Mouse (Mus musculus) liver, embryonic 15.5 days (tissue): ENCODE data around the gene Mpg. TPM values are rescaled to one million over a fixed set of nuclear protein-coding genes. Genes with fewer than 3 reads are reported as not detected.

ENCODE experiments used
- ATAC-seq: fragments of 200-750 bp; cut with Nextera tagmentation; 2 replicates; pipeline ENCODE4 v1.8.0; 2017; ENCODE audit warnings: moderate number of reproducible peaks, mild to moderate bottlenecking, moderate library complexity; ENCODE audit not compliant: insufficient read depth
- H3K27ac ChIP-seq: fragments of 300-500 bp; sonication (generic); replicated peaks from 2 replicates; pipeline ENCODE4 v1.5.1; 2015; ENCODE audit warnings: mild to moderate bottlenecking, inconsistent platforms
- H3K27me3 ChIP-seq: fragments of 300-500 bp; sonication (generic); 2 replicates; pipeline ENCODE4 v1.6.1; 2015; ENCODE audit warnings: mild to moderate bottlenecking, inconsistent platforms
- H3K36me3 ChIP-seq: fragments of 300-500 bp; sonication (generic); replicated peaks from 2 replicates; pipeline ENCODE4 v1.6.1; 2015; ENCODE audit warnings: moderate library complexity, mild to moderate bottlenecking, inconsistent platforms
- H3K4me1 ChIP-seq: fragments of 300-500 bp; sonication (generic); replicated peaks from 2 replicates; pipeline ENCODE4 v1.6.1; 2015; ENCODE audit warnings: inconsistent platforms
- H3K4me2 ChIP-seq: fragments of 300-500 bp; sonication (generic); 2 replicates; pipeline ENCODE4 v1.6.1; 2015; ENCODE audit warnings: moderate library complexity, mild to moderate bottlenecking, inconsistent platforms
- H3K4me3 ChIP-seq: fragments of 300-500 bp; sonication (generic); replicated peaks from 2 replicates; pipeline ENCODE4 v1.5.1; 2015; ENCODE audit warnings: mild to moderate bottlenecking, inconsistent platforms
- H3K9ac ChIP-seq: fragments of 300-500 bp; sonication (generic); 2 replicates; pipeline ENCODE4 v1.6.1; 2015; ENCODE audit warnings: moderate library complexity, mild to moderate bottlenecking, inconsistent platforms
- H3K9me3 ChIP-seq: fragments of 300-500 bp; sonication (generic); replicated peaks from 2 replicates; pipeline ENCODE4 v1.6.1; 2016; ENCODE audit warnings: inconsistent platforms
- WGBS: fragments of 180-500 bp; shearing (Covaris S2); methylation state at CpG from one replicate; pipeline ENCODE4 v1.1.7; 2015; ENCODE audit warnings: mixed read lengths; ENCODE audit not compliant: insufficient replicate concordance; 5-methylcytosine and 5-hydroxymethylcytosine counted together
- polyA plus RNA-seq: library from polyadenylated mRNA; unstranded; fragments of >200 nt; fragmentation: Nextera tagmentation; extraction: Ambion mirVana; gene quantifications from 2 replicates; pipeline ENCODE4 v1.2.1, GENCODE M21; 2015

The Mpg gene
- 18.3 and 19.6 TPM in 2 replicates for polyA plus RNA-seq

GRCm38 (mm10) chr11:32226124-32226871 lies at the start of gene Mpg:
TSS of gene Mpg (plus strand) at chr11:32226505.
- H3K27ac ChIP-seq = peak within 1 kb of the TSS; percentile 85

DNA sequence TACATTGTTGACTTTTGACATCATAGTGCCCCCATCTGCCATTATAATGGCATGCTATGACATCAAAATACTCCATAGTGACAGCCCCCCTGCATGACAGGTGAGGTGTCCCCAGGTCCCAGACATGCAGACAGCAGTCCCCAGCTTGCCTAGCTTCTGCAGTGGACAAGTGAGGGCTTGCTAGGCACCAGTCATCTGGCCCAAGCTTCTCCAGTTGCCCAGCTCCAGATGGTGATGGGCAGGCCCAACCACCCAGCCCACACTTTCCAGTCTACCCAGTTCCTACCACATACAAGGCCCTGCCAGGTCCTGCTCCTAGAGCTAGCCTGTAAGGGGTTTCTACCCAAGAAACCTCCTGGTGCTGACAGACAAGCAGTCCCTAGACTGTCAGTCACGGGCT lies 47.8 kb upstream of the Mpg start:
- peaks cover 3% of the 10 kb centered on the region for H3K4me1 ChIP-seq
- no peak overlapping the region for H3K27ac ChIP-seq
- H3K36me3 ChIP-seq = no peaks in the 10 kb centered on the region
- no peaks in the 10 kb centered on the region for H3K9me3 ChIP-seq
- H3K9ac ChIP-seq = no peak overlapping the region
- no peak overlapping the region for H3K4me2 ChIP-seq
- WGBS = 58% methylated on average over 1 of the region's 1 CpGs
- H3K27me3 ChIP-seq = 0 out of 2 replicates have a peak, but pooled peaks cover 9% of the 10 kb centered on the region
- H3K4me3 ChIP-seq = no peak overlapping the region
- ATAC-seq = no peak

More at GRCm38 (mm10) chr11:32226124-32226871, at the start of gene Mpg:
- Histone ChIP-seq H3K36me3 (peaks cover 27% of the 10 kb centered on the region), H3K4me3 (peak within 1 kb of the TSS; percentile 85), H3K4me2 (peak within 1 kb of the TSS; percentile 93), H3K9me3 (no peaks in the 10 kb centered on the region), H3K4me1 (peaks cover 65% of the 10 kb centered on the region), H3K9ac (peak within 1 kb of the TSS; percentile 95), H3K27me3 (peaks cover 47% of the 10 kb centered on the region)
- ATAC-seq = peak; percentile 86
- WGBS = 3% methylated on average over 47 of the region's 47 CpGs

- no peak overlapping the region for H3K27ac ChIP-seq
- no peaks in the 10 kb centered on the region for H3K9me3 ChIP-seq
- H3K27me3 ChIP-seq = peaks cover 12% of the 10 kb centered on the region; the same call in 1 of the 2 replicates
- H3K36me3 ChIP-seq = no peaks in the 10 kb centered on the region
- H3K4me1 ChIP-seq = peaks cover 3% of the 10 kb centered on the region
- no peak overlapping the region for H3K4me3 ChIP-seq
- 65% methylated on average over 4 of the region's 4 CpGs for WGBS
- no peak overlapping the region for H3K4me2 ChIP-seq
- ATAC-seq = no peak
- no peak overlapping the region for H3K9ac ChIP-seq
Measured at GRCm38 (mm10) chr11:32181246-32181645, 45.1 kb upstream of the Mpg start.

DNA sequence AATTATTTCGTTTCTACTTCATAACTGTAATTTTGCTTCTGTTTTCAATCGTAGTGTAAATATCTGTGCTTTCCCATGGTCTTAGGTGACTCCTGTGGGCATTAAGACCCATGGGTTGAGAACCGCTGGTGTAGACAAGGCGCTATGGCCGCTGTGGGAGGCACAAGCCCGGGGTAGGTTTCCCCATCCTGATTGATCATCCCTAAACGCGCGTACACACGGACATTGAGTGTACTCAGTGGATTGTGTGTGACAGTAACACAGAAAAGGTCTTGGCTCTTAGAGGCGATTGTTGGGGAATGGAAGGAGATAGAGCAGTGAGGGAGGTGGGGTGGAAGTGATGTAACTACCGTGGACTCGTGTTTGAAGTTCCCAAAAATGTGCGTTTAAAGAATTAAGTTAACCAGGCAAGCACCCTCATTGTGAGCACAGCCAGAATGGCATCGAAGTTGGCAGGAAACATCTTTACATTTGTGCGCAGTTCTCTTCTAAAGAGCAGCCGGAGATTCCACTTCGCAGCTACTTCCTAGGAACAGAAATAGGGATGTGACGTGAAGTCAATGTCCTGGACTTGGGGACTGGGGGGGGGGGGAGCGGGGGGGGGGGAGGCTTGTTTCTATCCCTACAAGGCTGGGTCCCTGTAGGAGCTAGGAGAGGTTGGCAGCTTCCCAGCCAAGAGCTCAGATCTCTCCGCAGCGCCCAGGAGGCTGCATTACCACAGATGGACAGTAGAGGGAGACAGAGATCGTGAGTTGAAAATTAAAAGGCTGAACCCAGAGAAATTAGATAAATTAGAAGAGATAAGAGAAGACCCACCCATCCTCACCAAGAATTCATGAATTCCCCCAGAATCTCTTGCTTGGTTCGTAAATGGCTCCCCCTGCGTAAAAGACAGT lies 44.1 kb upstream of the Mpg start:
- H3K36me3 ChIP-seq = no peaks in the 10 kb centered on the region
- no peak overlapping the region for H3K4me3 ChIP-seq
- H3K9me3 ChIP-seq = no peaks in the 10 kb centered on the region
- no peak overlapping the region for H3K9ac ChIP-seq
- WGBS = 40% methylated on average over 24 of the region's 25 CpGs
- no peak overlapping the region for H3K27ac ChIP-seq
- H3K4me2 ChIP-seq = no peak overlapping the region
- H3K4me1 ChIP-seq = peaks cover 3% of the 10 kb centered on the region
- H3K27me3 ChIP-seq = peaks cover 12% of the 10 kb centered on the region; the same call in 1 of the 2 replicates
- no peak for ATAC-seq

GRCm38 (mm10) chr11:32184469-32184868 lies 41.8 kb upstream of the Mpg start:
- Histone ChIP-seq H3K36me3 (no peaks in the 10 kb centered on the region), H3K4me3 (no peak overlapping the region), H3K4me2 (no peak overlapping the region), H3K9me3 (no peaks in the 10 kb centered on the region), H3K27me3 (peaks cover 12% of the 10 kb centered on the region; the same call in 1 of the 2 replicates), H3K27ac (no peak overlapping the region), H3K4me1 (peaks cover 3% of the 10 kb centered on the region), H3K9ac (no peak overlapping the region)
- WGBS = 75% methylated on average over 8 of the region's 8 CpGs
- no peak for ATAC-seq

- H3K27ac ChIP-seq = no peak overlapping the region
- H3K4me1 ChIP-seq = peaks cover 3% of the 10 kb centered on the region
- no peak overlapping the region for H3K4me2 ChIP-seq
- no peak overlapping the region for H3K9ac ChIP-seq
- no peaks in the 10 kb centered on the region for H3K36me3 ChIP-seq
- no peak for ATAC-seq
- H3K4me3 ChIP-seq = no peak overlapping the region
- H3K27me3 ChIP-seq = peaks cover 12% of the 10 kb centered on the region; the same call in 1 of the 2 replicates
- 76% methylated on average over 3 of the region's 3 CpGs for whole genome bisulfite sequencing
- H3K9me3 ChIP-seq = no peaks in the 10 kb centered on the region
Measured at GRCm38 (mm10) chr11:32186031-32186430, 40.3 kb upstream of the Mpg start.

DNA sequence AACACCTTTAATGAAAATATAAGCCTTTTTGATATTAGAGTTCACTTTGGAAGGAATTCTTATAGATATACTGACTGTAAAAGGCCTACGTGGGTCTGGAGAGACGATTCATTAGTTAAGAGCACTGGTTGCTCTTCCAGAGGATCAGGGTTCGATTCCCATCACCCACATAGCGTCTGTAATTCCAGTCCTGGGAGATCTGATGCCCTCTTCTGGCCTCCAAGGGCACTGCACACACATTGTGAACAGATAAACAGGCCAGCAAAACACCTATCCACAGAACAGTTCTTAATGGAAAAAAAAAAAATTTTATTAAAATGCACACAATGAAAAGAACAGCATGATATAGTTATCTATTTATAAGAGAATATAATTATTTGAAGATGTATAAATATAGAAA lies 39.0 kb upstream of the Mpg start:
- no peak overlapping the region for H3K27ac ChIP-seq
- H3K9ac ChIP-seq = no peak overlapping the region
- H3K4me3 ChIP-seq = no peak overlapping the region
- H3K4me1 ChIP-seq = peaks cover 3% of the 10 kb centered on the region
- no peaks in the 10 kb centered on the region for H3K36me3 ChIP-seq
- WGBS = 63% methylated on average over 4 of the region's 4 CpGs
- H3K27me3 ChIP-seq = peaks cover 3% of the 10 kb centered on the region; the same call in 1 of the 2 replicates
- H3K4me2 ChIP-seq = no peak overlapping the region
- no peak for ATAC-seq
- no peaks in the 10 kb centered on the region for H3K9me3 ChIP-seq

DNA sequence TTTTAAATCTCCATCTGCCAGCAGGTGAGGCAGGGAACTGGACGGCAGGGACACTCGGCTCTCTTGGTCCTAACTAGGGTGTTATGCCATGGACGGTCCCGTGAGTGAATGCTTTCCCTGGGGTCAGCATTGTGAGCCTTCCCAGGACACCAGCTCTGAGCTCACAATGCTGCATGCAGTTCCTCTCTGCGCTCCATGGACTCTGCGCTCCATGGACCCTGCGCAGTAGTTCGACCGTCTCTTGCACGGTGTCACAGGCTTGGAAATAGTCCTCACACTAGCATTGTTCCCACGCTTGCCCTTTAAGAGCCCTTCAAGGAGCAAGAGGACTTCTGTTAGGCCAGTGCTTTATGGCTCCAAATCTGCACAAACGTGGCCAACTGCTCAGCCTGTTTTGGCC lies 37.4 kb upstream of the Mpg start:
- no peak overlapping the region for H3K9ac ChIP-seq
- no peak overlapping the region for H3K27ac ChIP-seq
- ATAC-seq = no peak
- H3K4me3 ChIP-seq = no peak overlapping the region
- H3K9me3 ChIP-seq = no peaks in the 10 kb centered on the region
- no peak overlapping the region for H3K4me2 ChIP-seq
- no peaks in the 10 kb centered on the region for H3K36me3 ChIP-seq
- no peaks in the 10 kb centered on the region for H3K4me1 ChIP-seq
- WGBS = 77% methylated on average over 12 of the region's 12 CpGs
- H3K27me3 ChIP-seq = no peaks in the 10 kb centered on the region; the same call in 1 of the 2 replicates

GRCm38 (mm10) chr11:32189434-32189833 lies 36.9 kb upstream of the Mpg start:
- no peaks in the 10 kb centered on the region for H3K9me3 ChIP-seq
- no peaks in the 10 kb centered on the region; the same call in 1 of the 2 replicates for H3K27me3 ChIP-seq
- no peak overlapping the region for H3K27ac ChIP-seq
- 70% methylated on average over 5 of the region's 5 CpGs for WGBS
- H3K4me2 ChIP-seq = no peak overlapping the region
- no peaks in the 10 kb centered on the region for H3K4me1 ChIP-seq
- ATAC-seq = no peak
- no peak overlapping the region for H3K4me3 ChIP-seq
- H3K9ac ChIP-seq = no peak overlapping the region
- no peaks in the 10 kb centered on the region for H3K36me3 ChIP-seq

GRCm38 (mm10) chr11:32190119-32190518 lies 36.2 kb upstream of the Mpg start:
- WGBS = 81% methylated on average over 9 of the region's 9 CpGs
- Histone ChIP-seq H3K4me2 (no peak overlapping the region), H3K9me3 (no peaks in the 10 kb centered on the region), H3K36me3 (no peaks in the 10 kb centered on the region), H3K27me3 (peaks cover under 1% of the 10 kb centered on the region), H3K27ac (no peak overlapping the region), H3K4me3 (no peak overlapping the region), H3K4me1 (no peaks in the 10 kb centered on the region), H3K9ac (no peak overlapping the region)
- no peak for ATAC-seq

DNA sequence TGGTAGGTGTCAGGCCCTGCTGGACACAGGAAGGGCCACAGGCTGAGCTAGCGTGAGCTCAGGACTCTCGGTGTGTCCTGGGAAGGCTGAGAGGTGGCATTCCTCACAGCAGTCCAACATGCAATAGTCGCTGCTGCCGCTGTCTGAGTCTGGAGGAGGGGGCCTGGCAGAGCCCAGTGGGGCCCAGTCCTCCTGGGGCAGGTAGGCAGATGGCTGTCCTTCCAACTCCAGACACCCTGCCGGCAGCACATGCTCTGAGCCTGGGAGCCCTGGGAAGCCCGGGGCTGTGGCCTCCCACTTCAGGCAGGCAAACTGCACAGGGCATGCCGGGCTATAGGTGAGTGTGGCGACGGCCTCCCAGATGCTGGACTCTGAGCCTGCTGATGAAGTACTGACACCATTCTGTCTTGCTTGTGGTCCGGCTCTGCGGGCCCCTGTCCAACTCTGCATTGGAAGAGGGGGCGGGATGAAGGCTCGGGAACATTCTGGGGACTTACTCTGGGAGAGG lies 35.6 kb upstream of the Mpg start:
- H3K4me2 ChIP-seq = no peak overlapping the region
- H3K36me3 ChIP-seq = no peaks in the 10 kb centered on the region
- H3K4me3 ChIP-seq = no peak overlapping the region
- no peak for ATAC-seq
- 0 out of 2 replicates have a peak, but pooled peaks cover under 1% of the 10 kb centered on the region for H3K4me1 ChIP-seq
- H3K9ac ChIP-seq = no peak overlapping the region
- H3K27ac ChIP-seq = no peak overlapping the region
- H3K9me3 ChIP-seq = no peaks in the 10 kb centered on the region
- 75% methylated on average over 13 of the region's 13 CpGs for WGBS
- peaks cover 4% of the 10 kb centered on the region; the same call in 1 of the 2 replicates for H3K27me3 ChIP-seq
